Mouse (Mus musculus) spleen, postnatal 10 days (tissue): ENCODE data around the gene Gm13769.
"Not testable (repeated sequence)": the region's sequence is repeated elsewhere in the genome, so short reads cannot be mapped to it uniquely, and the experiment has no call there.

Source experiments
- DNase-seq, 2 experiments: peaks; one replicate each; pipeline ENCODE4 v3.0.0; 2021 to 2022; ENCODE audit warnings: low spot score in 2 of 2

Gm13769 gene

GRCm38 (mm10) chr2:90321900-90322299, at the start of gene Gm13769:
TSS of gene Gm13769 (plus strand) at chr2:90322200.
- DNase-seq, result not testable (repeated sequence)

- DNase-seq, result no peak
These were observed 29.3 kb upstream of the Gm13769 start, which contains the start of gene Olfr1272 for GRCm38 (mm10) chr2:90292741-90293140. TSS of gene Olfr1272 (minus strand) at chr2:90292841.

GRCm38 (mm10) chr2:90346694-90347093, 24.7 kb downstream of the Gm13769 start:
- not testable (repeated sequence) for DNase-seq

- DNase-seq, result not testable (repeated sequence)
These were observed 29.0 kb downstream of the Gm13769 start for GRCm38 (mm10) chr2:90351047-90351446.

- DNase-seq, result not testable (repeated sequence)
These were observed 29.5 kb downstream of the Gm13769 start for GRCm38 (mm10) chr2:90351540-90351939.

GRCm38 (mm10) chr2:90359229-90359628, 37.2 kb downstream of the Gm13769 start:
- DNase-seq, result not testable (repeated sequence)

GRCm38 (mm10) chr2:90360199-90360598, 38.2 kb downstream of the Gm13769 start:
- not testable (repeated sequence) for DNase-seq
